Mouse (Mus musculus) c-Kit-positive CD71-negative TER-119-negative erythroid progenitor cells, embryonic 14.5 days (primary cell): Measurements from ENCODE around the gene Rbm14.
"Not testable (repeated sequence)": the region's sequence is repeated elsewhere in the genome, so short reads cannot be mapped to it uniquely, and the experiment has no call there.

ENCODE experiments used
- DNase-seq: peaks from one replicate; pipeline ENCODE4 v3.0.0-alpha.2; 2013; ENCODE audit warnings: low read depth

Rbm14 gene

DNA sequence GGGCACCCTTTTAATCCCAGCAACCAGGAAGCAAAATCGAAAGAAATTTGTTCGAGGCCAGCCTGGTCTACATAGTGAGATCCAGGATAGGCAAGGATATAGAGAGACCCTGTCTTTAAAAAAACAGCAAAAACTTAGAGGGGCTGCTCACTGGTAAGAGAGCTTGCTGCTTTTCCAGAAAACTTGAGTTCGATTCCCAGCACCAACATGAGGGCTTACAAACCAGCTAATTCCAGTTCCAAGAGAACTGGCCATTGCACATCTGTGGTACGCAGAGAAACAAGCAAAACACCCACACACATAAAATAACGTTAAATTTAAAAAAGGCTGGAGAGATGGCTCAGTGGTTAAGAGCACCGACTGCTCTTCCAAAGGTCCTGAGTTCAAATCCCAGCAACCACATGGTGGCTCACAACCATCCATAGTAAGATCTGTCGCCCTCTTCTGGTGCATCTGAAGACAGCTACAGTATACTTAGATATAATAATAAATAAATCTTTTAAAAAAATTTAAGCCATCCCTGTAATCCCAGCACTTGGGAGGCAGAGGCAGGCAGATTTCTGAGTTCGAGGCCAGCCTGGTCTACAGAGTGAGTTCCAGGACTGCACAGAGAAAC lies 1.0 kb upstream of the Rbm14 start:
- not testable (repeated sequence) for DNase-seq

DNA sequence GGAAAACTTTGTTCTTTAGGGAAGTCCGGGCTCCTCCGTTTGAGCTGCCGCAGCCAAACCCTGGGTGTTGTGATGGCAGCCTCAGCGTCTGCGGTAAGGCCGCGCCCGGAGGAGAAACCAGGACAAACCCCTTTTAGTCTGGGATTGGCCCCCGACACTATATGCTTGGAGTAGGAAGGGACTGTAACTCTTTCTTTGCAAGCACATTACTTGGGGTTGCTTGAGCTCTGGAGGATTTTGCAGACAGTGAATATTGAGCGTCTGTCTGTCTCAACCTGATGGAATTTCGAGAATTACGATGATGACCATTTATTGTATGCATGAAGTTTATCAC lies 442 bp upstream of the Rbm14 start:
- no peak for DNase-seq

DNA sequence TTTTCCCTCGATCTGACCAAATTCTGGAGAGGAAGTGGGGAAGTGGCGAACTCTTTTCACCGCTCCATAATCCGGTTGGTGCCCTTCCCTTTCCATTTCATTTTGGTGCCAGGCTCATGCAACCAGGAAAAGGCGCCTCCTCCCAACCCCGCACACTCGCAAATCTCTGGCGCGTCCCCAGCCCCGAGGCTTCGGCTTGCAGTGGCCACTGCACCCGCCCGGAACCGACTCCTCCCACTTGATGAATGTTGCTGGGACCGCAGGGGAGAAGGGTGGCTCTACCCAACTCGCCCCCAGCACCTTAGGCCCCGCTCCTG lies 730 bp downstream of the Rbm14 start:
- DNase-seq, result no peak

DNA sequence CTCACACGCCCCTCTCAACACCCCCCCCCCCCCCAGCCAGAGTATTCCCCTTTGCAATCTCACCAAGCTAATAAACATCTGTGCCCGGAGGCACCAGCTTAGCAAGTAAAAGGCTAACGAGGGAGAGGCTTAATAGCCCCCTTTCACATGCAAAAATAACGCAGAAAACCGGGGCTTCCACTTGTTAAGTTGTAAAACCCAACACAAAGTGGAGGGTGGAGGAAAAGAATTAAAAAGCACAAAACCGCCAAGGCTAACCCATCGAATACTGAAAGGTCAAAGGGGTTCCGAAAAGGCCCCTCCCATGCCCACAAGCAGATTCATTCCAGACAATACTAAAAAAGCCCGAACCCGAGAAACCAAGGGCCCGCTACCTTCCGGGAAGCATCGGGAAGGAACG lies 1.1 kb downstream of the Rbm14 start:
- no peak for DNase-seq

DNA sequence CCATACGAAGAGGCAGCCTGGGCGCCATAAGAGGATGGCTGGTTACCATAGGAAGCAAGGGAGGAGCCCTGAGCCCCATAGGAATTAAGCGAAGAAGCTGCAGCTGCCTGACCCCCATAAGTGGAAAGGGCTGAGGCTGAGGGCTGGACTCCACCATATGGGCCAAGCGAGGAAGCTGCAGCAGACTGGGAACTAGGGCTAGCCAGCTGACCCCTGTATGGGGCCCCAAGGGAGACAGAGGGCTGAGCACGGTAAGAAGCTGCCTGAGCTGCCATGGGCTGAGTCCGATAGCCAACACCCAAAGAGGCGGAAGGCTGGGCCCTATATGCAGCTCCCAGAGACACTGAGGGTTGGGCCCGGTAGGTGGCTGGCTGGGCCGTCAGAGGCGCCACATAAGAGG lies 8.2 kb downstream of the Rbm14 start:
- DNase-seq, result no peak

DNA sequence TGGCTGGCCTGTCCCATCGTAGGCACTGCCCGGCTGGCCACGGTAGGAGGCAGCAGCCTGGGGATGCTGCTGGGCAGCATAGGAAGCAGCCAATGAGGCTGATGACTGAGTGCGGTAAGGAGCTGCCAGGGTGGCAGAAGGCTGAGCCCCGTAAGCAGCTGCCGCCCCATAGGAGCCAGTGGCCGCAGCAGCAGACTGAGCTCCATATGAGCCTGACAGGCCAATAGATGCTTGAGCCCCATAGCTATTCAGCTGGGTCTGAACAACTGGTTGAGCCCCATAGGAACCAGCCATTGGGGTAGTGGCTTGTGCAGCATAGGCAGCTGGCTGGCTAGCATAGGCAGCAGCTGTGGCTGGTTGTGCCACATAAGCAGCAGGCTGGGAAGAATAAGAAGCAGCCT lies 8.7 kb downstream of the Rbm14 start:
- no peak for DNase-seq

DNA sequence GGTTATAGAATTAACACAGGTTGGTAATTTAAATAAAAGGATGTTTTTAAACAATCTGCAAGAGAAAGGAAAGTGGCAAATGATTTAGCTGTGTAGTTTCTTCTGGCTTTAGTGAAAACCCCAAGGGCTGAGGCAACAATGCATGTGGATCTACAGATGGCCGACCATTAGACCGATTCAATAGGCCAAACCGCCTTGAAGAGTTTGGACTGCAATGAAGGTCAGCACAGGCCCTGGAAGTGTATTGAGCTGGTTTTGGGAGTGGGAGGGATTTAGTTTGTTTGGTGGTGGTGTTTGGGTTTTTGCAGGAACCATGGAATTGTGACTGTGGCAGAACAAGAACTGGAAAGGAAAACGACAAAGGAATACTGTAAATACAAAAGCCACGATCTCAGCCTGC lies 12.4 kb downstream of the Rbm14 start:
- DNase-seq, result no peak

DNA sequence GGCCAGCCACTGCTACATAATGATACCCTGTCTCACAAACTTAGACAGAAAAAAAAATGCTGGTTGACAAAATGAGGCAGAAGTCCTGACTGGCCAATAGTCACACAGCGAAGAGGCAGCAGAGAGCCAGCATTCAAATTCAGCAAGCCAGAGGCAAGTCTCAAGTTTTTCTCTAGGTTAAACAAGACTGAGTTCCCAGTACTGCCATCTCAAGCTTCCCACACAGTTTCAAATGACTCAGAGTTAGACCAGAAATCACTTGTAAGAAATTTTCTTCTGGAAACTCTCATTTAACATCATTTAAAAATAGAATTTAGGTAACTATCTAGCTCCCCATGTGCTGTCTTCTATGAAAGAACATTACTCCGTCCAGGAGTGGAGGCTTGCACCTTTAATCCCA lies 13.6 kb downstream of the Rbm14 start:
- DNase-seq, result no peak

DNA sequence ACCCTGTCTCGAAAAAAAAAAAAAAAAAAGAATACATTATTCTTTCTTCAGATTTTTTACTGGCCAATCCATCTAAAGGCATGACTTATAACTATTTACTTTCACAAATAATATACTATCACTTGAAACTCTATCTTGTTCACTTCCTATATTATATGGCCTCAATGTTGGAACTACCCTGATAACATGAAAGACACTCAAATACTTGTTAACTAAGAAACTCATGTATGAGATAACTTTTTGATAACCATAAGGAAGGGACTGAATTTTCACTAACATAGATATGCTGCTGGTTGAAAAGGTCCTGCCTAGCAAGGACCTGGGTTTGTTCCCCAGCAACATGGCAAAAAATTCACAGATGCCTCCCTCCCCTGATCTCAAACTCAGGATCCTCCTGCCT lies 15.5 kb downstream of the Rbm14 start:
- no peak for DNase-seq

DNA sequence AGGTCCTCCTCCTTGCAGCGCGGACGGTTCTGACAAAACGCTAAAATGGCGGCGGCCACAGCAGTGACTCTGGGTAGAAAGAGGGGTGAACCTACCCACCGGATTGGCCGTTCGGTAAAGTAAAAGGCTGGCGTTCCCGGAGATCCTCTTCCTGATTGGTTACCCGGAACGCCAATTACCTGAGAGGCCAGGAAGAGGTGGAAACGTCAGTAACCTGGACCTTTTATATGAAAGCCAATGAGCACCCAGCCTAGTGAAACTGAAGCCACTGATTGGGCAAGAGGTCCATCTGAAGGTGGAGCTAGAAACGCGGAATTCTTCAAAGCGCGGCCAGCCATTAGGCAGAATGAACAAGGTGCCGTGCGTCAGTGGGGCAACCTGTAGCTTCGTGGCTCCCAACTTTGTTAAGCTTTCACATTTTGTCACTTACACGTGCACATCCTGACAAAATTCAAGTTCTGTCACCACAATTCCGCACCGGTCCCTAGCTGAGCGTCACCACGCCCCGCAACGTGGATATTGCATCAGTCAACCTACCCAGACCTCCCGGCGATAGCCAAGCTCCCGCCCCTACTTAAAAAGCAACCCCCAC lies 17.5 kb downstream of the Rbm14 start, which contains the start of gene Rbm4:
Gene Rbm4 (minus strand): TSS at position 71 of the 592 bp plus-strand sequence.
- DNase-seq, result peak; percentile 99

DNA sequence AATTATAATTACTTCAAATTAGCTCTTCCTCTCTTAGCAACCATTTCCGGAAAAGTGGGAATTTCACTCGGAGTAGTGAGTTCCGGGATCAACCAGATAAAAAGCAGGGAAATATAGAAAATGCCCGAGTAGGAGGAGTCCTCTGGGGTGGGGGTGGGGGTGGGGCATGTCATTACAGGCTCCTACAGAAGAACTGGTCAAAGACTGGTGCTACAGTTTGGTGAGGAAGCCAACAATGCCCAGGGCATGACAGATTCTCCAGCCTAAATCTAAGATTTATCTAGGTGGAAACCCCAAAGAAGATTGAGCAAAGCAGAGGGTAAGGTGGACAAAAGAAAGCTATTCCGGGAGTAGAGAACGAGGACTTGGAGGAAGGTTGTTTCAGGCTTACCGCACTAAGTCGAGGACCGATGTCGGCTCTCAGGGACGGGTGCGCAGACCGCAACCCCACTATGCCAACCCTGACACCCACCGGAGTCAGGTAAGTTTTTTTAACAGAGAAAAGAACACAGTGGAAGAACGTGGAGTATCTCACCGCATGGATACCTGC lies 18.1 kb downstream of the Rbm14 start:
- DNase-seq, result no peak

DNA sequence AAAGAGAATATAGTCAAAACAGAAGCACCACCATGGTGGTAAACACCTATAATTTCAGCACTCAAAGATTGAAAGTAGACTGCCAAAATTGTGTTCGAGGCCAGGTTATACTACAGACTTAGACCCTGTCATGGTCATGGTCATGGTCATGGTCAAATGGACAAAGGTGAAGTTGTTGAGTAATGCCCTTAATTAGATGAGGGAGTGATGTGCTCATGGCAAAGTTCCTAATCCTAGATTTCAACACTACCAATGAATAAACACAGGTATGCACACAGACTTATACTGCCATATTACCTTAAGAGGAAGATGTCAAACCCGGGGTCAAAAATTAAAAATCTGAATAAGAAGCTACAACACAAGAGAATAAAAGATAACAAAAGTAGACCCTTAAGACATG lies 25.1 kb downstream of the Rbm14 start:
- DNase-seq, result no peak

DNA sequence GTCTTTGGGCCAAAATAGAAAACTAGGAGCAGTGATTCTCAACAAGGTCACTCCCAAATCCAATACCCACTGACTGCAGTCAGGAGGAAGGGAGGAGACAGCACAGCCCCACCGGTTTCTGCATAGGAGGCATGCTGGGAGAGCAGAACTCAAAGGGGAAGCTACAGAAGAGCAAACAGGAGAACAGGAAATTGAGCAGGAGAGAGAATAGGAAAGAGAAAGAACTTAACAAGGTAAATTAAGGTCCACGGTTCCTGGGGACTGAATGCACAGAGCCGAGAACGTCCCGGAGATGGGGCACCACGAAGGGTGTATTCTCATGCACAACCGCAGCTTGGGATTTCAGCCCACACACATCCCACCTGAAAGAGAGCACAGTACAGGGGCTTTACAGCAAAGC lies 26.2 kb downstream of the Rbm14 start:
- no peak for DNase-seq

DNA sequence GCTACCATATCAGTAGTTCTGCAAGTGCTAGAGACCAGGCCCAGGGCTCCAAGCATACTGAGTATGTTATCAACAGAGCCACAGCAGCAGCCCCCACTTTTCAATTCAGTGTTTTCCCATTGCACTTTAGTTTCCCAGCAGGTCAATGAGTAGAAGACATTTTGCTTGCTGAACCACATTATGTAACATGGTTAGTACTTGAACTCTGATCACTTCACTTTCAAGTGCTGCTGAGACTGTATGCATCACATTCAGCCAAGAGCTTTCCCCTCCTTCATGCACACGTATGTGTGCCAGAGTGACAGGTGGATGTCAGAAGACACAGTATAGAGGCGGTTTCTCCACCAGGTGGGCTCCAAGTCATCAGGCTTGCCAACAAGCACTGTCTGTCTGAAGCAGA lies 28.5 kb downstream of the Rbm14 start:
- DNase-seq, result no peak

DNA sequence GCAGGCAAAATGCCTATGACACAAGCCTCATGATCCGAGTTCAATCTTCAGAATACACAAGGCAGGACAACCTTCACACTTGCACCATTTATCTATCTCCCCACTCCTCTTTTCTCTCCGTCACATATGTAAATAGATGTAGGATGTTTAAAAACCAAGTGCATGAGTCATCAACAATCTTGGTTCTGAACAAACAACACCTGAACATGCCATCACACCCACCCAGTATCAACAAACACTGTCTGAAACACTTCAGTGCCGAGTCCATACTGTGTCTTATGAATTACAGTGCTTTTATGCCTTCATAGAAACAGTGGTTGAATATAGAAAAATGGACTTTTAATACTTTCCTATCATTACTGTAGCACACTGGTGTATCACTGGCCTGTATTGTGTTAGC lies 38.6 kb downstream of the Rbm14 start:
- DNase-seq, result no peak

DNA sequence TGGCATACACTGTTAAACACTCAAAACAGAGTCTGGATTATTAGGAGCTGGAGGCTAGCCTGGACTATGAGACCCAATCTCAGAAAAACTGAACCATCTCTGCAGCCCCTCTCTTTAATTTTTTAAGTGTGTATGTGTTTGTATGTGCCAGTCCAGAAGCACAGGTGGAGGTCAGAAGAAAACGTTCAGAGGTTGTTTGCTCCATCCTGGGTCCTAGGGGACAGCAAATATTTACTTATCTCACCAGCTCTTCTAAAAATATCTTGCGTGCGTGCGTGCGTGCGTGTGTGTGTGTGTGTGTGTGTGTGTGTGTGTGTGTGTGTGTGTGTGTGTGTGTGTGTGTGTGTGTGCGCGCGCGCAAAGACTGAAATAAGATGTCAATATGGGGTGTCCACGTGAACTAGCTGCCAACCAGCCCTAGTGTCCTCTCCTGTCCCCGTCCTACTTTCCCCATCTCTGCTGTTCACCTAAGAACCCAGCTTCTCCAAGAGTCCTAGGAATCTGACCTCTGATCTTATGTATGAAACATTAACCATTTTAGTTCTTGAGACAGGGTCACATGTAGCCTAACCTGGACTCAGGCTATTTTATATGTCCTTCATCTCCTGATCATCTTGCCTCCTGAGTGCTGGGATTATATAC lies 43.8 kb downstream of the Rbm14 start:
- no peak for DNase-seq

DNA sequence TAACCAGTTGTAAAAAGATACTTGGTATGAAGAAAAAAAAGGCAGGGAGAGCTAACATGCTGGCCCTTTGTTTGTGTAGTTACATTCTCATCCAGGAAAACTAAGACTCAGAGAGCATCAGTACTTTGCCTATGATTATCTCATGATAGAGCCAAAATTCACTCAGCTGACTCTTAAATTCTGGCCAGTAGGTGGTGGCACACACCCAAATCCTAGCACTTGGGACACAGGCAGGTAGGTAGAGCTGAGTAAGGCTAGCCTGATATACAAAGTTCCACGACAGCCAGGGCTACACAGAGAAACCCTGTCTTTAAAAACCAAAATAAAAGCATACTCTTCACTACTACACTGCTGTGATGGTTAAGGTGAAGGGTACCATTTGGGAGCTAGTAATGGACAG lies 48.6 kb downstream of the Rbm14 start:
- DNase-seq, result no peak

DNA sequence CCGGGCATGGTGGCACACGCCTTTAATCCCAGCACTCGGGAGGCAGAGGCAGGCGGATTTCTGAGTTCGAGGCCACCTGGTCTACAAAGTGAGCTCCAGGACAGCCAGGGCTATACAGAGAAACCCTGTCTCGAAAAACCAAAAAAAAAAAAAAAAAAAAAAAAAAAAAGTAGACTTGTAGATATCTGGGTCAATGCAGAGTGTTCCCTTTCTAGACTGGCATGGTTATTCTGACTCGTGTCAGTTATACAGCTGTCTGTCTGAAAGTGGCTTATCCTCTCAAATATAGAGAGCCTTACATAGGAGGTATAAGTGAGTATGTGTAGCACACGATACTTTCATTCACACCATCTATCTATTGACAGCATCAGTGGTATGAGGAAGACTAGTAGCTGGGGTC lies 50.9 kb downstream of the Rbm14 start:
- not testable (repeated sequence) for DNase-seq

DNA sequence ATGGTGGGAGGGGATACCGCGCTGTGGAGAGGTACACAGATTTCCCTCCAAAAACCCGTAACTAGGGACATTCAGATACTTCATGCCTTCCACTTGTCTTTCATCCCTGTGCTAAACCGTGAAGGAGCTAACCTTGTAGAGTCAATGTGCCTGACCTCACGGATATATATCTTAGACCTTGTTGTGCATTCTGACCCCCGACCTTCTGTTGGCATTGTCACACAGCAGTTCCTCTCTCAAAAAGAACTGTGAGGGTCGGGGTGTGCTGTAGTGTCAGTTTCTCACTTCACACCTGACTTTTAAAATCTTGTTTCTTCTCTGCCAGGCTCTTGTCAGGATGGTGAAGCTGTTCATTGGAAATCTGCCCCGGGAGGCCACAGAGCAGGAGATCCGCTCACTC lies 54.5 kb downstream of the Rbm14 start:
- DNase-seq, result no peak

DNA sequence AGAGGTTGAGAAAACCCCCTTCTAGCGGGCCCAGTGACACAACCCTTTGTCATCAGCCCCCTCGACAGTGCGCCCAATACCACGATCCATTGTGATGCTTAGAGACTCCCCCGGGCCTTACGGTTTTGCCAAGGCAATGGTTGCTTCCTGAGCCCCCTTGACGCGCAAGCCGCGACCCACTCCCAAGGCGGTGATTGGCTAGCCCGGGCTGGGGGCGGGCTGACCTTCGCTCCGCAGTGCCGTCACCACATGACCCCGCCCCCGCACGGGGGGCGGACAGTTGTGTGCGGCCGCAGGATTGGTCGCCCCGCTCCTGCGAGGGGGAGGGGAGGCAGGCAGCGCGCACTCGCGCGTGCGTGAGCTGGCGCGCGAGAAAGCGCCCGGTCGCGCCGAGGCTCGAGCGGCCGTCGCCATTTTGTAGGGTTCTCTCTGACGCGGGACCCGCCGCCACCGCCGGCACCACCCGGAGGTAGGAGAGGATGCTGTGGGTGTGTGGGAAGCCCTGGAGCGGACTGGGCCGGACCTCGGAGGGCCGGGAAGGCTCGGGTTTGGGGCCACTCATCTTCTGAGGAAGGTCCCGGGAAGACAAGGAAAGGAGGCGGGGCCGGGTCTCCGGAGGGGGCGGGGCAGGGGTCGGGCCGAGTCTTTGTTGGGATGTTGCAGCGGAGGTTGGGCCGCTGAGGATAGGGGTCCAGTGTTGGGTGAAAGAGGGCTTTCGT lies 55.1 kb downstream of the Rbm14 start, which contains the start of gene Rbm4b:
Gene Rbm4b (plus strand): TSS at position 305 of the 719 bp plus-strand sequence.
- peak; percentile 91 for DNase-seq

DNA sequence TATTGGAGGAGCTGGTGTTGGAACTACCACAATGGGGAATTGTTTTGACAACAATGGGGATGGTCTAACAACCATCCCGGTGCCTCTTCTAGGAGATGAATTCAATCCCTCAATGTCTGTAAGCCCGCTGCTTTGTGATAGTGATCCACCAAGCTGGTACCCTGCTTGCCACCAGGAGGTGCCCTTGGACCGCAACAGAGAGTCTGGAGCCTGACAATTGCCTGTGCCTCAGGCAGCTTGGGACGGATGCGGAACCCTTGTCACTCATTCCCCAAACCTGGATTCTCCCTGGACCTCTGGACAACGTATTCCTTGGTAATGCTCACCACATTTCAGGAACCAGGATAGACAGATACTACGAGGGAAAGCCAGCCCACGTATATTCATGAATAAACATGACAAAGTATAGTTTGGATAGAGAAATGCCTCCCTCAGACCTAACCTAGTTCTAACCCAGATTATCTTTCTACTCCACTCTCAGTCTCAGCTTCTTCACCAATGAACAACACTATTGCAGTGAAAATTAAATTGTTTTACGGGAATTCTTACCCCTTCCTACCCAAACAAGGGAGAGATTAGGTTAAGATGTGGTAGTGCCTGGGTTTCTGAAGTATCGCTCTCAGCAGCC lies 55.8 kb downstream of the Rbm14 start:
- peak; percentile 76 for DNase-seq
